Mouse (Mus musculus): ENCODE measurements around the gene Myrf. TPM values are rescaled to one million over a fixed set of nuclear protein-coding genes. Genes with fewer than 3 reads are reported as not detected.
"Not testable (repeated sequence)": the region's sequence is repeated elsewhere in the genome, so short reads cannot be mapped to it uniquely, and the experiment has no call there.

The Myrf gene
- polyA plus RNA-seq, 1 experiment: 62.8 TPM

DNA sequence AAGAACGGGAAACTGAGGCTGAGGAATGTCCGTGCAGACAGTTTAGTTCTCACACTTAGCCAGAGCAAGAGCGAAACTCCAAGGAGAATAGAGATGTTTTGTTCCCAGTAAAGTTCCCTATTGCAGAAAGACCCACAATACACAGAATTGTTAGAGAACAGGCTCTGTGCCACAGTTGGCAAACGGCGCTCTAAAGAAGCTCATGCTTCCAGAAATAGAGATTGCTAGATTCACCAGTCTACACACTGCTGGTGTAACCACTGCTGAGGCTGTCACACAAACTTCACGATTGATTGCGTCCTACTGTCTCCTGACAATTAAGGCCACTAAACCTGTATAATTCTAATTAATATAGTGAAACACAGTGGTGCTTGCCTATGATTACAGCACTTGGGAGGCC lies 59.3 kb downstream of the Myrf start:
- no peak overlapping the region for H3K4me3 ChIP-seq (replicated peaks; ENCODE audit: extremely low read depth, low read depth, low read length)
- no peak for TF ChIP-seq POLR2A (IDR thresholded peaks at IDR 0.05; ENCODE audit: borderline replicate concordance, extremely low read depth, low read depth, low read length)
- TF ChIP-seq CTCF (IDR thresholded peaks at IDR 0.05; ENCODE audit: insufficient read depth, low read length): no peak
- peaks cover 5% of the 10 kb centered on the region for H3K4me1 ChIP-seq (ENCODE audit: control insufficient read depth, insufficient read depth, low read length)
- WGBS: 82% methylated on average over 7 of the region's 7 CpGs
- no peak for DNase-seq

DNA sequence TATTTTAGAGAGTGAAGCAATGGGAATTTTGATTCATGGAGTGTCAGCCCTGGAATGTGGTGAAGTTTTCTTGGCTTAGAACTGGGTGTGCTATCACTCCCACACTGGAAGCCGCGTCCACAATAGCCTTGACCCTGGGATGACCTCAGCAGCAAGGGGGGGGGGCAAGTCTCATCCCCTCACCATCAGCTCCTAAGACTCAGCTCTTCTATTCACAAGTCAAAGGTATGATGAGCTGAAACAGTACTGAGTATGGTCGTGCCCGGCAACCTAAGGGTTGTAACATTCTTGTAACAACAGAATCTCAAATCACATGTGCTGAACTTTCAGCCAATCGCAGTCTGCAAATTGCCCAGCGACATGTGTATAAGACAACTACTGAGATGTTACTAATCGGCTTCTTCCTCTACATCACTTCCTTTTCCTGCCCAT lies 63.6 kb downstream of the Myrf start:
- Histone ChIP-seq H3K4me1 (ENCODE audit: control insufficient read depth, insufficient read depth, low read length) (peaks cover under 1% of the 10 kb centered on the region), H3K4me3 (replicated peaks; ENCODE audit: extremely low read depth, low read depth, low read length) (no peak overlapping the region)
- TF ChIP-seq POLR2A (IDR thresholded peaks at IDR 0.05; ENCODE audit: borderline replicate concordance, extremely low read depth, low read depth, low read length) (no peak), CTCF (IDR thresholded peaks at IDR 0.05; ENCODE audit: insufficient read depth, low read length) (no peak)
- no peak for DNase-seq
- 19% methylated on average over 7 of the region's 7 CpGs for WGBS

DNA sequence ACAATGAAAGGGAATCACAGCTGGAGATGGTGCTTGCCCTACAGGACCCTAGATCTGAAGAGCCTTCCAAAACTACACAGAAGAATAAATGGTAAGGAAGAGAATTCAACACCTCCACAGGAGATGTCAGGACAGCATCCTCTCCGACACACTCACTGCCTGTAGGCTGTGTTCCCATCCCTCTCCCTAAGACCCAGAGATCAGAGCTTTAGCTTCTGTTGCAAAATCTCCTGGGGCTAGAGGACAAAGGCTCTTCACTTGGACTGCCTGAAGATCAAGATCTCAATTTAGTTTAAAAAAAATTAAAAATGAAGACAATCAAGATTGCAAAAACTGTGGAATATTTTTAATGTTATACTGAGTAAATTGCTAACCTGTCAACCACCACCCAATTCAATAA lies 64.1 kb downstream of the Myrf start:
- no peaks in the 10 kb centered on the region; the same call in none of the 2 replicates for H3K4me1 ChIP-seq (ENCODE audit: control insufficient read depth, insufficient read depth, low read length)
- TF ChIP-seq POLR2A (IDR thresholded peaks at IDR 0.05; ENCODE audit: borderline replicate concordance, extremely low read depth, low read depth, low read length) (no peak), CTCF (IDR thresholded peaks at IDR 0.05; ENCODE audit: insufficient read depth, low read length) (no peak)
- DNase-seq: no peak
- 73% methylated on average over 1 of the region's 1 CpGs for WGBS
- no peak overlapping the region for H3K4me3 ChIP-seq (replicated peaks; ENCODE audit: extremely low read depth, low read depth, low read length)

DNA sequence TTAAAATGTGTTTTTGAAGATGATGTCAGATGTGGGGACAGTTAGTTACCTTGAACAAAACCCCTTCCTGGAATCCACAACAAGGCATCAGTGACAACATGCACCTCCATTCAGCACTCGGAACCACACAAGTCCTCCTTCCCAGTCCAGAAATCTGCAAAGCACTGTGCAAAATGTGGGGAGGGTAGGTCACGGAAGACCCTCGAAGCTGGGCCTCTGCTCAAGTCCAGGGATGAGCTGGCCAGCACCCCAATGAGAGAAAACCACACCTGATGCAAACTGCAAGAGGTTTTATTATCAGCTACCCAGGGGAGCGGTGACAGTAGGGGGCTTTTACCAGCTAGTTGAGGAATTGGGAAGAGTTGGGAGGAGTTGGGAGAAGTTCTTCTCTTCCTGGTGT lies 65.6 kb downstream of the Myrf start:
- DNase-seq: no peak
- Histone ChIP-seq H3K4me3 (replicated peaks; ENCODE audit: extremely low read depth, low read depth, low read length) (no peak overlapping the region), H3K4me1 (ENCODE audit: control insufficient read depth, insufficient read depth, low read length) (no peaks in the 10 kb centered on the region; the same call in none of the 2 replicates)
- no peak for TF ChIP-seq POLR2A (IDR thresholded peaks at IDR 0.05; ENCODE audit: borderline replicate concordance, extremely low read depth, low read depth, low read length)
- WGBS: 81% methylated on average over 4 of the region's 4 CpGs

DNA sequence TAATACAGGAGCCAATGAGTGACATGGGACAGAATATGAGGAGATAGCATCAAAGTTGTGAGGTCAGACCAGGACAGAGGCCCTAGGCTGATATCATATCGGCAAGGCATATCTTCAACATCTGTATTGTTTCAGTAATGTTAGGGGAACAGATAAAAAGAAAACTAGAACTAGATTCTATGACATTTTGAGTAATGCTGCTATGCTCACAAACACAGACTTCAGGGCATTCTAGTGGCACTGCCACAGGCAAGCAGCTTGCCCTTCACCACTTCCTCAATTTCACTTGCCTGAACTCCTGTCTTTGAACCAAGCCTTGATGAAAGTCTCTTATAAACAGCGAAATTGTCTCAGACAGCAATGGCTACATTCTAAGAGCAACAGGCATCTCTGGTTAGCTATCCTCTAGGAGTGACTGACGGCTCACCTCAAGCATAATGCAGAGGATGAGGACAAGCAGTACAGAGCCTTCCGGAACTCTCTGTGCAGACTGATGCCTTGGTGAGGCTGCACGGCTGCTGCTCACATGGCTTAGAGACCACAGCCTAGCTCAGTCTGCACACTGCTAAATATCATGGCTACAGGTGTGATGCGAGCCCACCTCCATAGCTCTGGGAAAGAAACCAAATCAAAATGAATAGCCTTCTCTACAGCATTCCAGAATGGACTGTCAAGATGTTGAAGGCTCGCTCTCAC lies 66.6 kb downstream of the Myrf start:
- WGBS: 84% methylated on average over 7 of the region's 7 CpGs
- DNase-seq: no peak
- H3K4me3 ChIP-seq (replicated peaks; ENCODE audit: extremely low read depth, low read depth, low read length): no peak overlapping the region
- no peak for TF ChIP-seq POLR2A (IDR thresholded peaks at IDR 0.05; ENCODE audit: borderline replicate concordance, extremely low read depth, low read depth, low read length)
- no peak for TF ChIP-seq CTCF (IDR thresholded peaks at IDR 0.05; ENCODE audit: insufficient read depth, low read length)
- no peaks in the 10 kb centered on the region; the same call in none of the 2 replicates for H3K4me1 ChIP-seq (ENCODE audit: control insufficient read depth, insufficient read depth, low read length)

DNA sequence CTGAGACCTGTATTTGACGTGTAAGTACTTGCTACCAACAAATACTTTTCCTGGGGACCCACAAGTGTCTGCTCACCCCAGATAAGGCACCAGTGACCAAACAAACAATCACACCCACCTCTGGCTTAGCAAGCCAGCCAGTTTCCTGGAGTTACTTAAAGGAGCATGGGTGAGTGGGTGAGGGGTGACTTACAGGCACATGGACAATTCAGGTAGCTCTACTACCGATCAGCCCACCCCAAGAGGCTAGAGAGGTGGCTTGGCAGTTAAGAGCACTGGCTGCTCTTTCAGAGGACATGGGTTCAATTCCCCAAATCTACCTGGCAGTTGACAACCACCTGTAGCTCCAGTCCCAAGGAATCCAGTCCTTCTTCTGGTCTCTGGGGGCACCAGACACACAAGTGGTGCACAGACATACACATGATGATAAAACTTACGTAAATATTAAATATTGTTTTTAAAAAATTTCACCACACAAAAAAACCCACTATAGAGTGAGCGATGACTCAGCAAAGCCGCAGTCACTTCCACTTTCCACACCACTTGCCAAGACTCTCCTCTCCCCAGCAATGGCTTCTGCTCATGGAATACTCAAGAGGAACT lies 67.3 kb downstream of the Myrf start:
- WGBS: 53% methylated on average over 5 of the region's 5 CpGs

DNA sequence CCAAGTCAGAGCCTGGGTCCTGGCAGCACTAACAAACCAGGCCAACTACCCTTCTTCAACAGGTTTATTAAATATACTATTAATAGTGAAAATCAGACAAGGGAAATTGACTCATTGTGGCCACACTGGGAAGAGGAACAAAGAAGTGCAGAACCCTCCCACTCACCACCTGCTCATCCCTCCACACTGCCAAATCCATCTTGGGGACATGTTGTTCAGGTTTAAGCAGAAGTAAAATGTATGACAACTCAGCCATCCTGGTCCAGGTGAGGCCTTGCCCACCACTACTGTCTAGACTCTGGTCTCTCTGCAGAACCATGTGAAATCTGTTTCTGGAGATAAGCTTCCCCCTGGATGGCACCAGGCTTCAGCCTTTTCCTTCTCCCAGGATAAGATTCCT lies 68.7 kb downstream of the Myrf start:
- TF ChIP-seq CTCF (IDR thresholded peaks at IDR 0.05; ENCODE audit: insufficient read depth, low read length): no peak
- no peak for TF ChIP-seq POLR2A (IDR thresholded peaks at IDR 0.05; ENCODE audit: borderline replicate concordance, extremely low read depth, low read depth, low read length)
- H3K4me3 ChIP-seq (replicated peaks; ENCODE audit: extremely low read depth, low read depth, low read length): no peak overlapping the region
- H3K4me1 ChIP-seq (ENCODE audit: control insufficient read depth, insufficient read depth, low read length): no peaks in the 10 kb centered on the region; the same call in none of the 2 replicates
- no peak for DNase-seq

More for the DNA sequence above, 67.3 kb downstream of the Myrf start:
- Histone ChIP-seq H3K4me3 (replicated peaks; ENCODE audit: extremely low read depth, low read depth, low read length) (no peak overlapping the region), H3K4me1 (ENCODE audit: control insufficient read depth, insufficient read depth, low read length) (no peaks in the 10 kb centered on the region; the same call in none of the 2 replicates)
- TF ChIP-seq CTCF (IDR thresholded peaks at IDR 0.05; ENCODE audit: insufficient read depth, low read length): no peak
- TF ChIP-seq POLR2A (IDR thresholded peaks at IDR 0.05; ENCODE audit: borderline replicate concordance, extremely low read depth, low read depth, low read length): no peak
- DNase-seq: no peak

DNA sequence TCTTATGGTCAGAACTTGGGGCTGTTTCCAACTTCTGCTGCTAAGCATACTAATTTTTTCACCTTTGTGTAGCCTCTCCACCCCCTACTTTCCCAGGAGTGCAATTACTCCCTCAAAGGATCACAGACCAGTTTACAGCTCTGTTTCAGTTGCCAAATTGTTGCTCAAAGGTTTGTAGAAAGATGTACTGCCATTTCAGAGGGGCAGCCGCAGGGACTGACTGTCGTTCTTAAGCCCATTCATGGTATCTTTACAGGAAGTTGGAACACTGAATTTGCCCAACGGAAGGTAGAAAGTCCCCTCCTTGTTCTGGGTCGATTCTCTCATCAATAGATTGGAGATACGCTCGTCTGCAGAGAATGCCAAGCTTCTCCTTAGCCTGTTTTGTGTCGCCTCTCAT lies 69.2 kb downstream of the Myrf start:
- Histone ChIP-seq H3K4me1 (ENCODE audit: control insufficient read depth, insufficient read depth, low read length) (no peaks in the 10 kb centered on the region; the same call in none of the 2 replicates), H3K4me3 (replicated peaks; ENCODE audit: extremely low read depth, low read depth, low read length) (no peak overlapping the region)
- DNase-seq: no peak
- WGBS: 80% methylated on average over 7 of the region's 7 CpGs
- TF ChIP-seq CTCF (IDR thresholded peaks at IDR 0.05; ENCODE audit: insufficient read depth, low read length) (no peak), POLR2A (IDR thresholded peaks at IDR 0.05; ENCODE audit: borderline replicate concordance, extremely low read depth, low read depth, low read length) (no peak)

DNA sequence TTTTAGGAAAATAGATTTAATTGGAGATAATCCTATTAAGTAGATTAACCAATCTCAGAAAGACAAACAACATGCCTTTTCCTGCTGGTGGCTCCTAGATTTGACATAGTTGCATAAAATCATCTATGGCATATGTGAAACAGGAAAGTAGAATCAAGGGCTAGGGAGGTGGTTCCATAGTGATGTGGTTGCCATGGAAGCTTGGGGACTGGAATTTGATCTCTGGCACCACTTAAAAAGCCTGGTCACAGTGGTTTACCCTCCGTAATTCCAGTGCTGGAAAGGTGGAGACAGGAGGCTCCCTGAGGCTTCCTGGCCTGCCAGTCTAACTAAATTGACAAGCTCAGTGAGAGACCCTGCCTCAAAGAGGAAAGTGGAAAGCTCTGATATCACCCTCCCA lies 70.1 kb downstream of the Myrf start:
- Histone ChIP-seq H3K4me3 (replicated peaks; ENCODE audit: extremely low read depth, low read depth, low read length) (no peak overlapping the region), H3K4me1 (ENCODE audit: control insufficient read depth, insufficient read depth, low read length) (no peaks in the 10 kb centered on the region; the same call in none of the 2 replicates)
- DNase-seq: no peak
- TF ChIP-seq CTCF (IDR thresholded peaks at IDR 0.05; ENCODE audit: insufficient read depth, low read length) (no peak), POLR2A (IDR thresholded peaks at IDR 0.05; ENCODE audit: borderline replicate concordance, extremely low read depth, low read depth, low read length) (no peak)
- WGBS: 57% methylated on average over 1 of the region's 1 CpGs

DNA sequence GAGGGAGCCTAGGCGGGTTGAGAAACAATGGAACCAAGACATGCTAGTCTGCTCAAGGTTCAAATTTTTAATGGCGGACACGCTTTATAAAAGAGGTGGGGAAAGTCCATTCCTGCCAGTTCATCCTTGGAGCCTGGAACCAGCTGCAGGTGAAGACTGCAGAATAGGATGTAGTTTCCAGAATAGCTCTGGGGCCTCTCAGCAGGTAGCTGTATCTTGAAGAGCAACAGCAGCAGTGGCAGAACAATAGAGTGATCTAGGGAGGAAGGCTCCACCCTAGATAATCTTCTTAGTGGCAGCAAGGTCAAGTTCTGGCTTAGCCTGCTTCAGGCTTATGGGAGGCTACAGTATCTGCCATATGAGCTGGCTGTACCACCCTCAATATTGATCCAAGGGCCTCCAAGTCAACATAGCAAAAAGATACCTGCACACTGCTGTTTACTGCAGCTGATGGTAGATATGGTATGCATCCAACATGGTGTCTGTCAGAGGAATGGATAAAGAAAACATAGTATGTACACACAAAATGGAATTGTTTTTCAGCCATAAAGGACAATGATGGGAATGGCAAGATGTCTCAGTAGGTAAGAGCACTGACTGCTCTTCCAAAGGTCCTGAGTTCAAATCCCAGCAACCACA lies 70.7 kb downstream of the Myrf start:
- H3K4me1 ChIP-seq (ENCODE audit: control insufficient read depth, insufficient read depth, low read length); DNase-seq; H3K4me3 ChIP-seq (replicated peaks; ENCODE audit: extremely low read depth, low read depth, low read length): not testable (repeated sequence)
- 92% methylated on average over 3 of the region's 3 CpGs for WGBS
